Mouse (Mus musculus): ENCODE results near the gene Slc2a8.

GRCm38 (mm10) chr2:32989376-32989775 is 7.5 kb upstream of the Slc2a8 start:
- TF ChIP-seq CTCF (IDR thresholded peaks at IDR 0.05; ENCODE audit: insufficient read depth, low read length) (no peak), POLR2A (IDR thresholded peaks at IDR 0.05; ENCODE audit: borderline replicate concordance, extremely low read depth, low read depth, low read length) (no peak)
